Mouse (Mus musculus) 416B (cell line): Measurements from ENCODE around the gene Isx.
A peak's percentile ranks its signal among the peaks of the same experiment; 100 is the strongest.

Experiments
- DNase-seq: peaks from one replicate; pipeline ENCODE4 v3.0.0; 2011; ENCODE audit warnings: low read depth

Isx gene

GRCm38 (mm10) chr8:74899796-74900195, 26.8 kb downstream of the Isx start:
- no peak for DNase-seq

GRCm38 (mm10) chr8:74901765-74902164, 28.8 kb downstream of the Isx start:
- no peak for DNase-seq

- no peak for DNase-seq
Measured at GRCm38 (mm10) chr8:74903054-74903842, 30.3 kb downstream of the Isx start.

- no peak for DNase-seq
Measured at GRCm38 (mm10) chr8:74906333-74906732, 33.4 kb downstream of the Isx start.

- DNase-seq: no peak
Measured at GRCm38 (mm10) chr8:74910708-74911107, 37.7 kb downstream of the Isx start.

GRCm38 (mm10) chr8:74920691-74921421, 47.9 kb downstream of the Isx start:
- no peak for DNase-seq

DNA sequence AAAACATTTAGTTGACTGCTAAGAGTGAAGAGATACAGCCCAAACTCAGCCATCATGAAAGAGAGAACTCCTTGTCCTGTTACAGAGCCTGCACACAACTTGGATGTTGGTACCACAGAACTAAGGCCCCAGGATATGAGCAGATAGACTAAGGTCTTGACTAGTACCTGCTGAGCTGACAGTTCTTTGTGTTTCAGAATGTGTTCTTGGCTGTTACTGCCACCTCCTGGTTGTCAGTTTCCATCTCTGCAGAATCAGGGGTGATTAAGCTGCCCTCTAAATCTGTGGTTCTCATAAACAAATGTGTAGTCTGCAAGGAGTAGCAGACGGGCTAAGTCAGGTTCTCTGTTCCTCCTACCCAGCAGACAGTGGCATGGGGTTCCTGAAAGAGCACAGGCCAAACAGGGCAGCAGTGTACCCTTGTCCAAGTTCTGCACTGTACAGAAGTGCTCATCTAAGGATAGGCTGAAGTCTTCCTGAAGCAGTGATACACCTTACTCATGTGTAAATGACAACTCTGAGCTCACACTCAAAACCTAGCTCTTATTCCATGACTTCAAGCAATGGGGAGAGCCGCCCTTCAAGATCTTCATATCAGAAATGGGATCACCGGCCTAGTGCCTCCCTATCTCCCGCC, 49.0 kb downstream of the Isx start:
- peak; percentile 8 for DNase-seq

DNA sequence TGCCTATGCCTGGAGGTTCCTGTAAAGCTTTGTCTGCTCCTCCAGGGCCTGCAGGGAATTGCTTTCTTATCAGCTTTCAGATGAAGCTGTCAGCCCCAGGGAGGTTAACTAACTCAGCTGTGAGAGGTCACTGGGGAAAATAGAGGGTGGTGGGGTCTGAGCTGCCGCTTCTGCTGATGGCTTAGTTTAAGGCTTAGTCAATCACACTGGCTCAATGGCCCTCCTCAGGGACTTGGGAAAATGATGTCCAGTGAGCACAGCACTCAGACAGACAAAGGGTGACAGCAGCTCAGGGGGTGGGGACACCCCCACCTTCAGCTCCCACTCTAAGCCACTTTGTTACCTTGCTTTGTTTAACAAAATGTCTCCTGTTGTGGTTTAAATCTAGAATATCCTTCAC, 55.0 kb downstream of the Isx start:
- no peak for DNase-seq

DNA sequence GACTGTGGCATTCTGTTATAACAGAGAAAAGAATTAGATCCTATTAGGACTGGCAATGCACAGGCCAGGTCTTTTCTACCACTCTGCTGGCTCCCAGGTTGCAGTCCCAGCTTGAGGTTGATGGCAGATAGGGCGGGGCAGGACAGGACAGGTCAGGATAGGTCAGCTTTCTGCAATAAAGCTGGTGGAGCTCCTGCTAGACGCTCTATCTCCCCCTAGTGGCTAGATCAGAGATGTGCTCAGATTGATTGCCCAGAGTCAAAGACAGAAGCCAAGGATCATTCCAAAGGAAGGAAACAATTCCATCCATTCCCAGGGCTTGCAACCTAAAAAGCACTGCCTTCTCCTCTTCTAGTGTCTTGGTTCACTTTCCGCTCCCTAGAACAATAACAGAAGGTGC, 57.8 kb downstream of the Isx start:
- peak; percentile 70 for DNase-seq

DNA sequence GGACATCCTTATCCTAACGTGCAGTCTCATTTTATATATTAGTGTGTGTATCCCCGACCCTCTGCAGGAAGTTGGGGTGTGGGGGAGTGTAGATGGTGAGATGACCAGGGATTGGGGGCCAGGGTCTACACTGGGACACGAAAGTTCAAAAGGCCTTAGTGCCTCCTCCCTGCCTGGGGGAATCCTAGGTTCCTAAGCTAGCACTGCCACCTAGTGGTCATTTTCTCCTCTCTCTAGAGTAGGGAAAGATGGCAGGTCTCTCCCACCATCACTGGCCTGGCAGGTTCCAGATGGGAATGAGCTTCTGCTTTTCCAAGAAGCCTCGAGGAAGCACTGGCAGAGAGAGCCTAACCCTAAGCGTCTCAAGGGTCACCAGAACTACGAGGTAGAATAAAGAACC, 62.3 kb downstream of the Isx start:
- peak; percentile 62 for DNase-seq

- no peak for DNase-seq
Measured at GRCm38 (mm10) chr8:74936656-74937055, 63.7 kb downstream of the Isx start.

GRCm38 (mm10) chr8:74942056-74942455, 69.1 kb downstream of the Isx start:
- no peak for DNase-seq
